Mouse (Mus musculus) heart, adult 2 months (tissue): Measurements from ENCODE around the gene Mybphl. TPM values are rescaled to one million over a fixed set of nuclear protein-coding genes. Genes with fewer than 3 reads are reported as not detected.

Experiments
- DNase-seq, 2 experiments: peaks; one replicate each; pipeline ENCODE4 v3.0.0; 2021
- H3K27ac ChIP-seq: fragments of 200-600 bp; 2 replicates; pipeline ENCODE4 v1.8.1; 2022
- H3K27me3 ChIP-seq: fragments of 200-500 bp; 2 replicates; pipeline ENCODE4 v1.6.1; 2012; ENCODE audit warnings: mild to moderate bottlenecking, low read length, inconsistent platforms, mixed read lengths; ENCODE audit not compliant: control insufficient read depth, insufficient read depth
- H3K36me3 ChIP-seq: fragments of 200-500 bp; 2 replicates; pipeline ENCODE4 v1.6.1; 2012; ENCODE audit warnings: low read length, inconsistent platforms; ENCODE audit not compliant: control insufficient read depth, insufficient read depth
- H3K4me1 ChIP-seq: fragments of 200-500 bp; 2 replicates; pipeline ENCODE4 v1.6.1; 2011; ENCODE audit warnings: low read length; ENCODE audit not compliant: control insufficient read depth, insufficient read depth
- H3K4me3 ChIP-seq: fragments of 200-600 bp; 2 replicates; pipeline ENCODE4 v1.8.1; 2022
- H3K79me2 ChIP-seq: fragments of 200-500 bp; replicated peaks from 2 replicates; pipeline ENCODE4 v1.6.1; 2012; ENCODE audit warnings: mild to moderate bottlenecking, inconsistent platforms, low read length, moderate library complexity, mixed read lengths; ENCODE audit not compliant: control insufficient read depth, insufficient read depth
- H3K9ac ChIP-seq: fragments of 200-500 bp; 2 replicates; pipeline ENCODE4 v1.6.1; 2012; ENCODE audit warnings: low read depth, mild to moderate bottlenecking, control low read depth, inconsistent platforms, low read length, mixed read lengths
- CTCF ChIP-seq: fragments of 200-600 bp; IDR thresholded peaks from 2 replicates; pipeline ENCODE4 v1.8.1; 2022; ENCODE audit warnings: antibody characterized with exemption, mild to moderate bottlenecking, moderate library complexity
- EP300 ChIP-seq: fragments of 200-500 bp; IDR thresholded peaks from 2 replicates; pipeline ENCODE4 v1.6.1; 2011; ENCODE audit warnings: low read depth, low read length, control low read depth; ENCODE audit not compliant: insufficient read depth
- POLR2A ChIP-seq: fragments of 200-500 bp; IDR thresholded peaks from 2 replicates; pipeline ENCODE4 v1.6.1; 2011; ENCODE audit warnings: mild to moderate bottlenecking, low read depth, low read length, control low read depth; ENCODE audit not compliant: insufficient read depth
- WGBS: fragments of 180-500 bp; shearing (Covaris S2); methylation state at CpG from one replicate; pipeline ENCODE4 v1.1.7; 2018; 5-methylcytosine and 5-hydroxymethylcytosine counted together
- intact Hi-C: fragments of 180-260 bp; cut with DNase I; formaldehyde crosslinking; loops from one replicate; pipeline ENCODE4 v1.15.1; 2025
- polyA plus RNA-seq: library from polyadenylated mRNA; depleted of rRNA; stranded (reverse); fragments of >200 nt; gene quantifications from 2 replicates; pipeline ENCODE4 v1.2.3, GENCODE M21; 2012
- total RNA-seq, 2 experiments: library from RNA; stranded (reverse); gene quantifications; 2 replicates each; pipeline ENCODE4 v1.2.3; 2021

Mybphl gene
- total and polyA plus RNA-seq, 3 experiments: 35.8 to 304 (median 51.2) TPM

DNA sequence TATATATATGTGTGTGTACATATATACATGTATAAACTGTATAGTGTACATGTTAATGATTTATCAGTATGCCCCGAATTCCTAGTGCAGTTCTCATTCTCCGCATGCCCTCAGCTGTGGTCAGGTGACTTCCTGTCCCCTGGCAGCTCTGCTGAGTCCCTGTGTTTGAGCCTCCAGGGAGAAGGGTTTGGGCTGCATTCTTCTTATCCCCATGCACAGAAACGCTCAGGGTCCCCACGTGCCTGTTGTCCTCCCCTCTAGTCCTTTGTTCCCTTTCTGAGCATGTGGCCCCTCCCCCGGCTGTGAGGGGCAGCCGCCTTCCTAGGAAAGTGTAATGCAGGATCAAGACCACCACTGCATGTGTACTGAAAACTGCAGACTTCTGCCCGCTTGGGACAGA is 3.8 kb upstream of the Mybphl start:
- TF ChIP-seq EP300 (no peak), POLR2A (no peak), CTCF (no peak)
- Histone ChIP-seq H3K4me1 (no peaks in the 10 kb centered on the region), H3K9ac (no peak overlapping the region), H3K79me2 (no peaks in the 10 kb centered on the region), H3K27ac (no peak overlapping the region), H3K36me3 (no peaks in the 10 kb centered on the region), H3K27me3 (no peaks in the 10 kb centered on the region), H3K4me3 (no peak overlapping the region)
- WGBS: 47% methylated on average over 7 of the region's 7 CpGs
- DNase-seq: no peak
- intact Hi-C loops: no loop called here

DNA sequence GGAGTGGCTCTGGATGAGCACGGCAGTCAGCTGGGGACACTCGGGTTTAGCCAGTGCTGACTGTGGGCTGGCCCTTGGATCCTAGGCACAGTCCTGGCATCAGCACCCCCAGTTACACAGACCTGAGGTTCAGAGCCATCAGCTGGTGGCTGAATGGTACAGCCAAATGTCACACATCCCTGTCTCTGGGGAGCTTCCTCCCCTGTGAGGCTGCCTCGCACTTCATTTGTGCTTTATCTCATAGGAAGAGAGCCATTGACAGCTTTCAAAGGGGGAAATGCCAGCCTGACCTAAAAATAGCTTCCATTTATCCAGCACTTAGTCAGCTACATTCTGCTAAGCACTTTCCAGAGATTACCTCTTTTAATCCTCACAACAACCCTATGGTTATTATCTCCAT is 1.1 kb upstream of the Mybphl start:
- 0 out of 2 replicates have a peak, but pooled peaks have one; percentile 65 for TF ChIP-seq EP300
- TF ChIP-seq POLR2A: no peak
- intact Hi-C loops: no loop called here
- Histone ChIP-seq H3K27me3 (no peaks in the 10 kb centered on the region), H3K36me3 (no peaks in the 10 kb centered on the region), H3K27ac (no peak overlapping the region), H3K79me2 (no peaks in the 10 kb centered on the region), H3K4me3 (no peak overlapping the region), H3K9ac (no peak overlapping the region), H3K4me1 (no peaks in the 10 kb centered on the region)
- DNase-seq: peak in 1 of 2 experiments; percentile 50
- 26% methylated on average over 3 of the region's 3 CpGs for WGBS

DNA sequence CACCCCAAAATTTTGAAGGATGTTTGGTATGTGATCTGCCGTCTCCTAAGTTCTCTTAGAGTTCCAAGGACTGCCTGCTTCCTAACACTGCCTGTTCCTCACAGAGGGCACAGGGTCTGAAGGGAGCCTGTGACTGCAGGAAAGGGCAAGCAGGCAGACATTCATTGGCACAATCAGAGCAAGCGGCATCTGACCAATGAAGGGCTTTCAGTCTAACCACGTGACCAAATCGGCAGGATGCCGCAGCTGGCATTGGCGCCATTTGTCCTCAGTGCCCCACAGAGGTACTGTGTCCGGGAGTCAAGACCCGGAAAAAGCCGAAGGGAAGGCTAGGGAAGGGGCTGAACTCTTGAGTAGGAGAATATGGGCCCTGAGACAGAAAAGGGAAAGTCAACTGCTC is 2.5 kb downstream of the Mybphl start:
- TF ChIP-seq POLR2A (no peak; the same call in 1 of the 2 replicates), CTCF (no peak), EP300 (no peak)
- Histone ChIP-seq H3K9ac (no peak overlapping the region), H3K27ac (no peak overlapping the region; the same call in 1 of the 2 replicates)

DNA sequence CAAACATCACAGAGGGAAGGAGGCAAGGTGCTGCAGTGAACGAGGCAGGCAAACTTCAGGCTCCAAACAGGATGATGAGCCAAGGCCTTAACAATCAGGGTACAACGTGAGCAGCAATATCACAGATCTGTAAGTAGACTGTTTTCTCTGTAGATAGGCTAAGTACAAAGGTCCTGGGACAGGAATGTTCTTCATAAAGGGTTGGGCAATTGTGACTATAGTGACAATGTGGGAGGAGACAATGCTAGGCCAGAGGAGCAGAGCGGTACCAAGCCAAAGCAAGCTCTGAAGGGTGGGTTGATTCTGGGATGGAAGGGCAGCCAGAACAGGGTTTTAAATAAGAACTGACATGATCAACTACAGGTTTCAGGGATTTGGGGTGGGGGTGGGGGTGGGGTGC is 3.1 kb downstream of the Mybphl start:
- Histone ChIP-seq H3K4me1 (peaks cover 2% of the 10 kb centered on the region), H3K79me2 (no peaks in the 10 kb centered on the region), H3K9ac (no peak overlapping the region), H3K27me3 (no peaks in the 10 kb centered on the region), H3K27ac (no peak overlapping the region), H3K36me3 (no peaks in the 10 kb centered on the region), H3K4me3 (no peak overlapping the region)
- 77% methylated on average over 3 of the region's 3 CpGs for WGBS
- intact Hi-C loops: no loop called here
- no peak for DNase-seq
- TF ChIP-seq EP300: no peak
- TF ChIP-seq CTCF: no peak
- TF ChIP-seq POLR2A: no peak

More for the DNA sequence above, 2.5 kb downstream of the Mybphl start:
- Histone ChIP-seq H3K27me3 (no peaks in the 10 kb centered on the region), H3K4me3 (no peak overlapping the region), H3K4me1 (no peaks in the 10 kb centered on the region), H3K36me3 (no peaks in the 10 kb centered on the region), H3K79me2 (no peaks in the 10 kb centered on the region)
- DNase-seq: no peak
- WGBS: 70% methylated on average over 9 of the region's 9 CpGs
- intact Hi-C loops: no loop called here

DNA sequence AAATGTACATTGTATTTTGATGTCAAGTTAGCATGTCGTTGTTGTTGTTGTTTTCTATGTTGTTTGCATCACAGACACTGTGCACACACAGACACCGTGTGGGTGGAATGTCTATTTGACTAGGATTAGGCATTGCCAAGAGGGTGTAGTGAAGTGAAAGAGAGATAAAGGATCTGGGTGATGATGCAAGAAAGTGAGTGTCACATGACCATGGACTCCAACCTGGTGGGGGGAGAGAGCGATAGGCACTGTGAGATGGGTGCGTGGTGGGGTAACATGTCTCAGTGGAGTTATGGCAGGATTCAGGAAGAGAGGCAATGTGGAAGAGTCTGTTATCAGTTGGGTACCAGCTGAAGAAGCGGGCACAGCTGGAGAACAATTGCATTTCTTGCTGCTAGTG is 4.0 kb downstream of the Mybphl start:
- 76% methylated on average over 5 of the region's 5 CpGs for WGBS
- intact Hi-C loops: no loop called here
- no peak for TF ChIP-seq EP300
- TF ChIP-seq POLR2A: no peak
- no peak for TF ChIP-seq CTCF
- H3K4me1 ChIP-seq: peaks cover 2% of the 10 kb centered on the region
- no peak overlapping the region for H3K4me3 ChIP-seq
- no peaks in the 10 kb centered on the region for H3K36me3 ChIP-seq
- H3K9ac ChIP-seq: no peak overlapping the region
- DNase-seq: no peak
- H3K27ac ChIP-seq: no peak overlapping the region
- H3K79me2 ChIP-seq: no peaks in the 10 kb centered on the region
- no peaks in the 10 kb centered on the region for H3K27me3 ChIP-seq

DNA sequence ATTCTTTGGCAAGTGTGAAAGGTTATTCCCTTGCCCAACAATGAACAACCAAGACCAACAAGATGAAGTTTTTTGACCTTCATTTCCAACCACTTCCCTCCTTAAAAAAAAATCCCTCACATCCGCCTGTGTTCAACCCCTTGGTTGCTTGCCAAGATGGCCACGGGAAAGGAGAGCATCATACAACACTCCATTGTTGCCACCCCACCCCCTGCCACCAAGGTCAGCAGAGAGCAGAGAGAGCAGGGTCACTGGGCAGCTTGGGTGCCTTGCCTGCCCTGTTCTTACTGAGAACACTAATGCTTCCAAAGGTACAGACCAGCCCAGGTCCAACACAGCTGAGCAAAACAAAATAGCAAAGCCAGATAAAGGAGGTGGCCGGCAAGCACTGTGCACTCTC is 7.6 kb downstream of the Mybphl start:
- Histone ChIP-seq H3K4me1 (peaks cover 2% of the 10 kb centered on the region), H3K79me2 (no peaks in the 10 kb centered on the region), H3K27me3 (no peaks in the 10 kb centered on the region), H3K9ac (no peak overlapping the region), H3K36me3 (no peaks in the 10 kb centered on the region), H3K27ac (no peak overlapping the region), H3K4me3 (no peak overlapping the region)
- intact Hi-C loops: no loop called here
- WGBS: 15% methylated on average over 3 of the region's 3 CpGs
- DNase-seq: no peak
- TF ChIP-seq EP300 (no peak), POLR2A (no peak), CTCF (no peak)

DNA sequence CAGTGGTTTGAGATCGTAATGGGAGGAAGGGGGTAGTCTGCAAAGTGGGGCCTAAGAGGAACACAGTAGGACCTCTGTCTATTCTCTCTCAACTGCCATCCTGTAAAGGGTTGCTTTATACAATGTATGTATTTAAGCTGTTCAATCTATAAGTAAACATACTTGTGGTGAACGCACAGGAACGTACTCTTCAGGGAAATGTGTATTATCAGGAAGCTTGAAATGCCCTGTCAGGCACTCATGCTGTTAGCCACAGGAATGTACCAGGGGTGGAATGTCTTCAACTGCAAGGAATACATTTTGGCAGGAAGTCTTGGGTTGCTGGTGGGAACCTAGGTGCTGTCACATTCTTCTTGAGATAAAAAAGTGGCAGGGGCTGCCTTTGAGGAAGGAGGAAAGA is 8.0 kb downstream of the Mybphl start:
- H3K4me3 ChIP-seq: no peak overlapping the region
- 62% methylated on average over 3 of the region's 3 CpGs for WGBS
- H3K79me2 ChIP-seq: no peaks in the 10 kb centered on the region
- H3K4me1 ChIP-seq: peaks cover 2% of the 10 kb centered on the region
- no peak for DNase-seq
- no peaks in the 10 kb centered on the region for H3K36me3 ChIP-seq
- TF ChIP-seq CTCF (no peak), EP300 (no peak), POLR2A (no peak)
- H3K27me3 ChIP-seq: no peaks in the 10 kb centered on the region
- no peak overlapping the region for H3K27ac ChIP-seq
- H3K9ac ChIP-seq: no peak overlapping the region
- intact Hi-C loops: no loop called here
